9 mouse cellular contexts compared by ENCODE assay signal in genomic region chr5:99478716-99479115, GRCm38 (mm10).
DNase-seq lines count a peak whose midpoint lies in the region; ATAC-seq and TF ChIP-seq lines count a peak whose summit lies in the region.
"Had no signal": no experiment of that assay in that cellular context is flagged by ENCODE, and none has a peak within 500 bp of the region (broad histone marks: within the 10 kb centered on the region; RNA-seq: fewer than 3 reads in every experiment).

No protein-coding gene starts in this region.

- peak; percentile 7 for DNase-seq in cerebellum, adult 11-12 months
- no peak for DNase-seq in cerebellum, adult 9-11 months
- DNase-seq in spleen, postnatal 10 days (ENCODE audit: low spot score in 2 of 2): peak; percentile 22 to 43
- no peak for DNase-seq in spleen, adult 12 weeks (ENCODE audit: low spot score)
- no peak for DNase-seq in liver, embryonic 14.5 days (ENCODE audit: low read depth in 3 of 3, low spot score in 3 of 3)
- DNase-seq in thymus, postnatal 10 days (ENCODE audit: low spot score in 2 of 2): no peak

- no peak overlapping the region for H3K27ac ChIP-seq in liver, embryonic 14.5 days
- H3K27ac ChIP-seq in stomach, embryonic 16.5 days (ENCODE audit: low read length): peak overlapping the region; percentile 85

- H3K9me3 ChIP-seq in liver, embryonic 14.5 days (ENCODE audit: control insufficient read depth, low read length): no peaks in the 10 kb centered on the region
- no peaks in the 10 kb centered on the region for H3K9me3 ChIP-seq in stomach, embryonic 16.5 days (replicated peaks; ENCODE audit: control insufficient read depth, low read length)
- H3K9me3 ChIP-seq: megakaryocyte, embryonic 14.5 days had no signal

- peaks cover 9 to 28% of the 10 kb centered on the region in 2 experiments for H3K4me1 ChIP-seq in liver, embryonic 14.5 days (replicated peaks; ENCODE audit: control insufficient read depth in 2 of 2, insufficient read depth in 2 of 2, low read length in 1 of 2)
- peaks cover 15% of the 10 kb centered on the region for H3K4me1 ChIP-seq in stomach, embryonic 16.5 days (ENCODE audit: control insufficient read depth, insufficient read depth, low read length)

- 0 out of 2 replicates have a peak overlapping the region, but pooled peaks have one; percentile 59 for H3K4me2 ChIP-seq in liver, embryonic 14.5 days (ENCODE audit: low read depth)
- H3K4me2 ChIP-seq in stomach, embryonic 16.5 days (ENCODE audit: low read depth, low read length): peak overlapping the region; percentile 38; the same call in 1 of the 2 replicates

- no peak overlapping the region for H3K4me3 ChIP-seq in liver, embryonic 14.5 days (ENCODE audit: insufficient read depth in 1 of 2, low read depth in 2 of 2, low read length in 2 of 2)
- H3K4me3 ChIP-seq in stomach, embryonic 16.5 days (replicated peaks; ENCODE audit: low read length): no peak overlapping the region
- H3K4me3 ChIP-seq: megakaryocyte, embryonic 14.5 days had no signal

- TF ChIP-seq EP300 in liver, embryonic 14.5 days (IDR thresholded peaks at IDR 0.05; ENCODE audit: low read depth): peak; percentile 73

- peak; percentile 64; the same call in 1 of the 2 replicates for ATAC-seq in liver, embryonic 14.5 days (ENCODE audit: insufficient read depth)
- no peak for ATAC-seq in stomach, embryonic 16.5 days (ENCODE audit: insufficient read depth, low FRiP score)
- ATAC-seq in inflammation-experienced regulatory T-cells, adult 6 months: no peak

- TF ChIP-seq CTCF in liver, embryonic 14.5 days (IDR thresholded peaks at IDR 0.05; ENCODE audit: low read depth): no peak

- no peak overlapping the region for H3K9ac ChIP-seq in liver, embryonic 14.5 days (replicated peaks)
- no peak overlapping the region; the same call in 1 of the 2 replicates for H3K9ac ChIP-seq in stomach, embryonic 16.5 days (ENCODE audit: low read length)

- 24% methylated on average over 4 of the region's 4 CpGs for WGBS in liver, embryonic 14.5 days (ENCODE audit: insufficient replicate concordance)
- WGBS in stomach, embryonic 16.5 days: 39% methylated on average over 4 of the region's 4 CpGs

- no peaks in the 10 kb centered on the region for H3K36me3 ChIP-seq in liver, embryonic 14.5 days (replicated peaks; ENCODE audit: control insufficient read depth, insufficient read depth, low read depth)
- H3K36me3 ChIP-seq in stomach, embryonic 16.5 days (ENCODE audit: control insufficient read depth, insufficient read depth, low read length): no peaks in the 10 kb centered on the region

- H3K27me3 ChIP-seq in liver, embryonic 14.5 days (ENCODE audit: control insufficient read depth, insufficient read depth, low read length): no peaks in the 10 kb centered on the region
- H3K27me3 ChIP-seq in stomach, embryonic 16.5 days (ENCODE audit: control insufficient read depth, insufficient read depth, low read length): no peaks in the 10 kb centered on the region

Comparison
In these comparisons a context has a peak if more than half of its experiments do, and no peak if none do; other contexts are left out.
1. DNase-seq: peak in cerebellum, adult 11-12 months (single experiment) and spleen, postnatal 10 days (2 of 2); none in cerebellum, adult 9-11 months (single experiment), spleen, adult 12 weeks (single experiment), liver, embryonic 14.5 days (0 of 3) and thymus, postnatal 10 days (0 of 2).